Mouse (Mus musculus) ovary, postnatal 14 days (tissue): Measurements from ENCODE around the gene Myb.

ENCODE experiments used
- DNase-seq: peaks from one replicate; pipeline ENCODE4 v3.0.0; 2022; ENCODE audit warnings: low spot score

Gene Myb

GRCm38 (mm10) chr10:21077151-21077719 is 83.5 kb downstream of the Myb start:
- DNase-seq, result no peak

GRCm38 (mm10) chr10:21076731-21077130 is 84.1 kb downstream of the Myb start:
- DNase-seq, result no peak

GRCm38 (mm10) chr10:21076137-21076536 is 84.6 kb downstream of the Myb start:
- no peak for DNase-seq
